Mouse (Mus musculus) cerebellum, postnatal 4 days (tissue): ENCODE measurements at regions not wholly inside any gene's neighbourhood (a gene's known extent, or its start where the extent isn't known, plus 50 kb on each side); places are given as distances from the start of the nearest gene placed in this dataset.

ENCODE experiments used
- DNase-seq, 2 experiments: peaks; one replicate each; pipeline ENCODE4 v3.0.0; 2022; ENCODE audit warnings: low spot score in 2 of 2, mixed read lengths in 1 of 2

DNA sequence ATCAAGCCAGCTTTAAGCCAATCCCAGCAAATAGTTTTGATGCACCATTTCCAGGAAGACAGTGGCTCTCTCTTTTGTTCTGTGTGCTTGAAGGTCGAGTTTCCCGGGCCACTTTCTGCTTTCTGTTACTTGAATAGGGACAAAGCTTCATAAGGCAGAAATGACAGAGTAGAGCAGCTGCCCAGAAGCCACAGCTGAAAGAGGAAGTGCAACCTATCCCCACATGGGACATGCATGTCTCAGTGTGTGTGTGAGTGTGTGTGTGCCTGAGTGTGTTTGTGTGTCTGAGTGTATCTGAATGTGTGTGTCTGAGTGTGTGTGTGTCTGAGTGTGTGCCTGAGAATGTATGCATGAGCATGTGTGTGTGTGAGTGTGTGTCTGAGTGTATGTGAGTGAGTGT, 120.2 kb upstream of the Rreb1 start:
- DNase-seq, result no peak

DNA sequence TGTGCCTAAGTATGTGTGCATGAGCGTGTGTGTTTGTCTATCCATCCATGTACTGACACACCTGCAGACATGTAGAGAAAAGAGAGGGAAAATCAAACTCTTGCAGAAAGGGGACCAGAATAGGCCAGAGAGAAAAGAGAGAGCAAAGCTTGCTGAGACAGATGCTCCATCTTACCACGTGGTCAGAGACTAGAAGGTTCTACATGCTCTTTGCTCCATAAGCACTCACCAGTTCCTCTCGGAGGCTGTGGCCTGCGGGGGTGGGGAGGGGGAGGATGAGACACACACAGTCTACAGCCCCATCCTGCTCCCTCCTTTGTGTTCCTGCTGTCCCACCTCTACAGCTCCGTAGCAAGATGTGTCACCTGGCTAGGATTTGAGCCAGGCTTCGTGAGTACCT, 119.7 kb upstream of the Rreb1 start:
- DNase-seq, result no peak

DNA sequence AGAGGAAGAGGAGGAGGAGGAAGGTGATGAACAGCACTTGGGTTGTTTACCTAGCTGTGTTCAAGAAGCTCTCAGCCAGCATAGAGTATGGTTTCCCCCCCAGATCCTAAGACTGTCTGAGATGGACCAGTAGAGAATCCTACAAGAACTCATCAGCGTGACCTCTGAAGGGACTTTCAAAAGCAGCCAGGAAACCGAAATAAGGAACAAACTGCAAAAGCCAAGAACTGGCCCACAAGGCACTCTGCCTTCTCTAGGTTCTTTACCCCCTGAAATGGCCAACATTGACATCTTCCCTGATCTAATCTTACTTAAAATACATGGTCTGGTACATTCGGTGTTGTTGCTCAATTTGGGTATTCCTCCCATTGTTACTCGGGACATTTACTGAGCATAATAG, 118.1 kb upstream of the Rreb1 start:
- DNase-seq, result no peak

DNA sequence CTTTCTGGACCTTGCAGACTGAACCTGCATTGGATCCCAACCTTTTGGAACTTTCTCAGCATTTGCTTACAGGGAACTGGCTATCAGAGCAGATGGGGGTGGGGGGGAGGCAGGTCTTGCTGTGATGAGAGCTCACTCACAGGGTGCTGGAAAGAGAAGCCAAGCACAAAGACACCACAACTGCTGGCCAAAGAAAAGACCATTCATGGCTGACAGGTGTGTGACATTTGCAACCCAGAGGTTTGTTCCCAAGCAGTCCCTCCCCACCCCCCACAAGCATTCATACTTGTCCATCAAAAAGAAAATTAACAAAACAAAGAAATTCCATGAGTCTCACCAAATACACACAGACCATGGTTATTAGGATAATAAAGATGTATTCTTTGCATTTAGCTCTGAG, 117.5 kb upstream of the Rreb1 start:
- DNase-seq, result no peak

DNA sequence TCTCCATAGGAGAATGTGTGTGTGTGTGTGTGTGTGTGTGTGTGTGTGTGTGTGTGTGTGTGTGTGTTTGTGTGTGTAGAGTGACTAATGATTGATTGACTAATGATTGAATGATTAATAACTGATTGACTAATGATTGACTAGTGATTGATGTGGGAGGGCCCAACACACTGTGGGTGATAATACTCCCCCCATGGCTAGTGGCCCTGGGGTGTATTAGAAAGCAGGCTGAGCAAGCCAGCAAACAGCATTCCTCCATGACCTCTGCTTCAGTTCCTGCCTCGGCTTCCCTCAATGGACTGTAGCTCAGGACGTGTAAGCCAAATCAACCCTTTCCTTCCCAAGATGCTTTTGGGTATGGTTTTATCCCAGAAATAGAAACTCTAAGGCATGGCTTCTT, 114.1 kb upstream of the Rreb1 start:
- no peak for DNase-seq

DNA sequence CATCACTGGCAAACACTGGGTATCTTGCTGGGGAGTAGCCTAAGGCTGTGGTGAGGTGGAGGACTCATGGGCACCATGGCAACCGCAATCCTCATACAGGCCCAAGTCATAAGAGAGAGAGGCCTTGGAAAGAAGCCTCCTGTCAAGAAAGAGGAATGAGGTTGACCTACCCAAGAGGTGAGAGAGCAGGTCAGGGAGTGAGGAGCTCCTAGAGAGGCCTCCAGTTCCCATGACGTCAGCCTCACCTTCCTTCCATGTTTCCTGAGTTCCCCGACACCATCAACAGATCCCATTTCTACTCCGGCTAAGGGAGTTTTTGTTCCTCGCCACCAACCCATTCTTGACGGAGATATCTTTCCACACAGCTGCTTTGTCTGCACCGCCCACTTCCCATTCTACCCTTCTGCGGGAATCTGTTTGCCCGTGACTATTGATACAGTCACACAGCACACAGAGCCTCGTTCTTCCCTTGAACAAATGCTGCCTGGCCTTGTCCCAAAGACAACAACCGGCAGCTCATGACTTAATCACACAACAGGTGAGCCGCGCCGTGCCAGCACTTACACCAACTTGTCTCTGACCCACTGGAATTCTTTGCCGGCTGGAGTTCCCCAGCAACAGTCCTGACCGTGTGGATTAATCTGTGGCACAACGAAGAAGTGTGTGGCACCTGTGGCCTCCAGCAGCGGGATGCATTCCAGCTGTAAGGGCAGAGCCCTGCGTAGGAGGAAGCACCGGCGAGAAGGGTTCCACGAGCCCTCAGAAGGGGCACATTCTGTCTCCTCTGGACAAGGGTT, 111.8 kb upstream of the Rreb1 start:
- DNase-seq, result no peak

DNA sequence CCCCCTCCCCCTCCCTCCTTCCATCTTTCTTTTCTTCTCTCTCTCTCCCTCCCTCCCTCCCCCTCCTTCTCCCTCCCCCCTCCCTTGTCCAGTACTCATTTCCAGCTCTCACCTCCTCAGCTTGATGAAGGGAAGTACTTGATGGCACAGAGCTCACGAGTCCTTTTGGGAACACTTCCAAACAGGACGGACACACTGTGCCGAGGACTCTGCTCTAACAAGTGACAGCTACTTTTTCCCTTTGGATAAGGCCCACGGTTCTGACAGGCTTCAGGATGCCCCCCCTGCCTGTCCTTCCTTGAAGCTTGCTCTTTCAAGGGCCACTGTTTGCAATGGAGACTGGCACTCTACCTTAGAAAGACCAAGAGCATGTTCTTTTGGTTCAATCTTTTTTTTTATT, 110.8 kb upstream of the Rreb1 start:
- no peak for DNase-seq

DNA sequence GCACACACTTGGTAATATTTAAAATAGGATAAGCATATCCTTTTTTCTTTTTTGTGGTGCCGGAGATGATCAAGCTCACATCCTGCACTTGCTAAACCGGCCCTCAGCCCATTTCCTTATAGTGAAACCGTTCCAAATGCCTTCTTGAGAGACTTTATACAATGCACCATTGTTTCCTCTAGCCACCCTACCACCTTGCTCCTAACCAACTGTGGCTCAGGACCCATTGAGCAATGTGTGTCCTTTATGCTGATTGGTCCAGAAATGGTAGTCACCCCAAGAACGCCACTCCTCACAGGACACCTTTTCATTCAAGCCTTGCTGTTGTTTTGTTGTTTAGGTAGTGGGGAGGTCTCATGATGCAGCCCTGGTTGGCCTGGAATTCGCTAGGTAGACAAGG, 110.3 kb upstream of the Rreb1 start:
- DNase-seq, result no peak

DNA sequence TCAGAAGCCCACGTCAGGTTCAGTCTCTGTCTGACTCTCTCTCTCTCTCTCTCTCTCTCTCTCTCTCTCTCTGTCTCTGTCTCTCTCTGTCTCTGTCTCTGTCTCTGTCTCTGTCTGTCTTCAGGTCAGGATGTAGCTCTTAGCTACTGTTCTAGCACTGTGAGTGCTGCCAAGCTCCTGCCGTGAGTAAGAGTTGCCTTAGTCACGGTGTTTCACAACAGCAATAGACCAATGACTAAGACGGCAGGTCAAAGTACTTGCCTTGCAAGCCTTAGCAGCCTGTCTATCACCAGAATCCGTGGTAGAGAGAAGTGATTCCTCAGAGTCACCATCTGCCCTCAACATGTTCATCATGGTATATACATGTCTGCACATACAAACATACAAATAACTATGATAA, 107.1 kb upstream of the Rreb1 start:
- no peak for DNase-seq

DNA sequence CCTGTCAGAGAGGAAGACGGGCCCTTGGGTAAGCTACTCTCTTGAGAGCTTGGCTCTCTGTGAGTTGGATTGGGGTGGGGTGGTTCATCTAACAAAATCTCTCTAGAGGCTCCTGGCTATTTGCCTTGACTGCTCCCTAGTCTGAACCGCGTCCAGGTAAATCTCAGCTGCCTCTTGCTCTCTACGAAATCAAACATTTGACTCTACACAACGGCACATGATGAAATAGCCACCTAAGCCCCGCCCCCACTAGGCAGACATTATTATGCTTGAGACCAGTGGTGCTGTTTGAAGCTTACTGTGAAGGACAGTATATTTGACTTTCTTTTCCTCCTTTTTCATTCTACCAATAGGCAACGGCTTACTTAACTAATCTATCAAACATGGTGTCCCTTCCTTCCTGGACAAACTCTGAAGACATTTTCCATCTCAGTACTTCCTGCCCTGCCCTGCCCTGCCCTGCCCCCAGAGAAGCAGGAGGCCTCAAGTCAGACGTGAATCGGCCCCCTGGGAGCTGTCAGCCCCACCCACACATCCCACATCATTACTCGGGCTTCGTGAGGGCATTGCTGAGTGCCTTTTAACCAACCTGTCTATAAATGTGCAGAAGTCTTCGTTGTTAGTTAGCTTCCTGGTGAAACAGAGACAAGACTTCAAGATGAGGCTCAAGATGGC, 103.4 kb upstream of the Rreb1 start:
- DNase-seq, result no peak

DNA sequence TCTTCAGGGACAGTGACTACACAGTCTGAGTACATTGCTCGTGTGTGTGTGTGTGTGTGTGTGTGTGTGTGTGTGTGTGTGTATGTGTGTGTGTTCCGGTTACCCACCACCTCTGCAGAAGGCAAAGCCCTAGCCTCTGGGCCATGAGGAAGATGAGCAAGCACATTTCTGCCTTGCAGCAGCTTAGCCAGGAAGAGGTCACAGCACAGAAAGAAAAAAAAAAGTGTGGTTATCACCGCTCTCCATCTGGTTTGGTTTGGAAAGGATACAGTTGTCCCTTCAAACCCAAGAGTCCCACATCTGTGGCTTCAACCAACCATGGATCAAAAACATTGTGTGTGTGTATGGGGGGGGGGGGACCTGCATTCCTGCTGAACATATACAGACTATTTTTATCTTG, 102.5 kb upstream of the Rreb1 start:
- no peak for DNase-seq

DNA sequence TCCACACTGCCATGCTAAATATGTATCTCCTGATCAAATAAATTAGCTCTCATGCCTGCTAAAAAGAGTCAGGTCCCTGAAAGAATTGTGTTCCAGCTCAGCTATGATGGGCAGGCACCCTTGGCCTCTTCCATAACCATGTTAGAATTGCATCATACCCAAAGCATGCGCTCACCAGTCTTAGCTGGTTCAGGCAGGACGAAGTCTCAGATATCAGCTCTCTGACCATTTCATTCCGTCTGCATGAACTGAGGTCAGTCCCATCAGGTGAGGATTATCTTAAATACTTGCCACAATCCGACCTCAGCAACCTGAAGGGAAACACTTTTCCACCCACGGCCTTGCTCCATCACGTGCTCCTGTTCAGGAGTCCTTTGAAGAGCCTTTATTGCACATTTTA, 101.3 kb upstream of the Rreb1 start:
- no peak for DNase-seq

DNA sequence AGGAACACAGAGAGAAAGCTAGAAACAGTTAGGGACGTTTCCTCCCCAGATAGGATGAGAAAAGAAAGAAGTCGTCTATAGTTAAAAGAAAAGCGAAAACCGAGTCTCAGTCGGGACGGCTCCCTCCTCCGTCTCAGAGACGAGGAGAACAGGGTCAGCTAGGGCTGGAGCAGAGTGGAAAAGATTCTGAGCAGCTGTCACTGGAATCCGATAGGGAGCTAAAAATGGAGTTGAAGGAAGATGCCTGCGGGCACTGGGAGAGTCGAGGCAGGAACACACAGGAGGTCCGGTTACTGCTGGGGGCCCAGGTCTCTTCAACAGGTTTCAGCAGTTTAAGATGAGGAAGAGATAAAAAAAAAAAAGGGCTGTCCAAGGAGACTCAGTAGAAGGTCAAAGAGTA, 99.9 kb upstream of the Rreb1 start:
- no peak for DNase-seq

DNA sequence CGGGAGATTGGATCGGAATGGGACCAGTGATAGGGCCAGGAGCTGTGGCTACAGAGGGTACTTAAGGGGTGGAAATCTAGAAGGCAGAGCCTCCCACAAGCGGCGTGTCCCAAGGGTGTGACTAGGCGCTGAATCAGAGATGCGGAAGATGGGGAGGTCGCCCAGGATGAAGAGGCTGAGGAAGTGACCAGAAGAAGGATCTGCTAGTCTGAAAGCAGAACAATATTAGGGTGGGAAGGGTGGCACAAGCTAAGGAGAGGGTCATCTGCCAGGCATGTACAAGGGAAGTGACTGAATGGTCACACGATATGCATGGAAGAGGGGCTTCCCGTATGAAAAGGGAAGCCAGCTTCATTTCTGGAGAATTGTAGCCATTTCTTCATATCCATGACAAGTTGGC, 99.4 kb upstream of the Rreb1 start:
- DNase-seq, result no peak

DNA sequence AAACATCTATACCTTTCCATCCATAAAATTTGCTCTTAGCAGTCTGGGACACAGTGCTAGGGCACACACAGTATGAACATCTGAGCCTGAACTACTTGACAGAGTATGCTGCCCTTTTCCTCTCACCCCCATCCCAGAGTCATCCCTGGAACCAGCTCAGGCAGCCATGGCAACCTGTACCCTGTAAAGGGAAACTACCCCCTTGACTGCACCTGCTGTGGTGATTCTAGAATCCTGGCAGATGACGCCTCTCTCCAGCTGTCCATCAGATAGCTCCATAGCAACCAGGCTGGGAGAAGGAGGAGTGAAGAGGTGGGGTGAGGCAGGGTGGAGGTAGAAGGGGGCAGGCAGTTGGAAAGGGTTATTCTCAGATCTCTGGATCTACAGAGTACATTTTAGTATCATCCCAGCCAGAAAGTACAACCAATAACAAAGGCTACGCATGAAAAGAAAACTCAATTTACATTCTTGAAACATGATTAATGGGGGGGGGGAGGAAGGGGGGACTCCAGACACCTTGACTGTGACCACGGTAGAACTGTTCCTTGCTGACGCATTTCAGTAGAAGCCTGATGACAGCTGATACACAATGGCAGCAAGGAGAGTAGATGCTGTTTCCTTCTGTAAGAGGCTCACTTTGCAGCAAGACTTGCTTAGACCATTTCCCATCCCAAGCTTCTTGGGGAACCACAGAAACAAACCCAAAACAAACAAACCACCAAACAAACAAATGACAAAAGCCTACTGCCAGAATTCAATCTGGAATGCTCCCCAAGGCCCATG, 97.2 kb upstream of the Rreb1 start:
- peak in 1 of 2 experiments; percentile 13 for DNase-seq

DNA sequence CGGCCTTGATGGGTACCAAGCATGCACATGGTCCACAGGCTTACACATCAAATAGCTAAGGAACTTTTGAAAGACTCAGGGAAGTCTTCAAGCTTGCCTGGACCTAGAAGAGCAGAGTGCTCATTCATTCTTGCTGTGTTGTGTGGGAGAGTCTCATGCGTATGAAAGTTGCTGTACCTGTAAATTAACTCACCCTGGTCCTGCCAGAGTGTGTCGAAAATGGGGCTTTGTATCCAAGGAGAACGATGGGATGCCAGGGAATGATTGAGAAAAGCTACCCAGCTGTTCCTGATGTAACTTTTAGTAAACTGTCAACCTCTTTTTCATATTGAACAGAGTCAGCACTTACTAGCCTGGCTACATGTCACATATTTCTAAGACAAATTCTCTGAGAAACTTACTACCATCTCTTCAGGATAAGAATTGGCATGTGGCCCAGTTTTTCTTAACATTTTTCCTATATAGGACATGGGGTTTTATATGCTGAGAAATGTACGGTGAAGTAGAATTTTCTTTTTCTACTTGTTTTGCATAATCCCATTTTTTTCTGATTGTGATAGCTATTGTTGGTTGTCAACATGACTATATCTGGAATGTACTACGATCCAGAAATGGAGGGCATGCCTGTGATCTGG, 95.0 kb upstream of the Rreb1 start:
- DNase-seq, result no peak

DNA sequence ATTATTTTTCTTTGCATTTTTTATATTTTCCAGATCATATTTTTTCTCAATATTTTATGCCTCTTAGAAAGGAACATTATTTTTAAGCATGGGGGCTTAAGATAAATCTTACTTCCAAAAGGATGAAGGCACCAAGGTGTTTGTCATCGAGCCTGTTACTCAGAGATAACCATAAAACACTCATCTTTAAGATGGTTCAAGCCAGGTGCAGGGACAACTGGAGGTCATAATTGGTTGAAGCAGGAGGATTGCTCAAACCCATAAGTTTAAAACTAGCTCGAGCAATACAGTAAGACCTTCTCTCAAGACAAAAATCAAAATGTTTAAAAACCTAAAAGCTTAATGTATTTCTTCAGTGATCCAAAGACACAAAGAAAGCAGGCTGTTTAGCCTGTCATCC, 92.6 kb upstream of the Rreb1 start:
- no peak for DNase-seq

DNA sequence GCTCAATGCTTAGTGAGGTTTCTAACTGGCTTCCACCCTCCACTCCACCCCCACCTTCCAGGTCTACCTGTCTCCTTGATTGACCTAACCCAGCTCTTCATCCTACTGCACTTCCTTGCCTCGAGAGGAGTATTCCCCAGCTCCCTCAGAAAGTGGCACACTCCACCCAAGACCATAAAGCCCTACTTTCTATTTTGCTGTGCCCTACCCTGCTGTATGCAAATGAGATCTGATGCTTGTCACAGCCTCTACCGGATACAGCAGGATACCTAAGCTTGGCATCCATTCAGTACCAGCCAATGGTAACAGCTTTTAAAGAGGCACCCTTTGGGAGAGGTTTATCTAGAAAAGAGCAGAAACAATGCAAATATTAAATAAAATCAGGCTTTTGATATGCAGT, 92.1 kb upstream of the Rreb1 start:
- DNase-seq, result no peak

DNA sequence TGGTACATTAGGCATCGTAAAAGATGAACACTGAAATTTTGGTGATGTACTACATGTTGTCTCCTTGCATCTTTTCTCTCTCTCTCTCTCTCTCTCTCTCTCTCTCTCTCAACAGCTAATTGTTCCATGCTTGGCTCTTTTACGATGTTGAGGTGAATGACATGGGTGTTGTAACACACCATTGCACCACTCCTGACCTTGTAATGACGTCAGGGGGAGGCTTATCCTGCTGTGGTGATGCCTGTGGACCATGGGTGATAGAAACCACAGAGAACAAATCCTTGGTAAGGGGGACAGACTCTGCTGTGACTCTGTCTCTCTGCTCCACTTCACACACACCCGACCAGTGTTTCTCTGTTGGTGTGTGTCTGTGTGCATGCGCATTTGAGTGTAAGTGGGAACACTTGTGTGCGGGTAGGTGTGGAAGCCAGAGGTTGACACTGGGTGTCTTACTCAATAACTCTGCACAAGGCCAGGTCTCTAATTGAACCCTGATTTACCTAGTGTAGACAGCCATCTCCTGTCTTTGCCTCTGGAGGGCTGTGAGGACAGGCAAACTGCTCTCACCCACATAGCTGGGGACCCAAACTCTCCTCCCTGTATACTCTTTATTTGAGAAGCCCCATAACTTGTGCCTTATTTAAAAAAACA, 88.9 kb upstream of the Rreb1 start:
- no peak for DNase-seq

DNA sequence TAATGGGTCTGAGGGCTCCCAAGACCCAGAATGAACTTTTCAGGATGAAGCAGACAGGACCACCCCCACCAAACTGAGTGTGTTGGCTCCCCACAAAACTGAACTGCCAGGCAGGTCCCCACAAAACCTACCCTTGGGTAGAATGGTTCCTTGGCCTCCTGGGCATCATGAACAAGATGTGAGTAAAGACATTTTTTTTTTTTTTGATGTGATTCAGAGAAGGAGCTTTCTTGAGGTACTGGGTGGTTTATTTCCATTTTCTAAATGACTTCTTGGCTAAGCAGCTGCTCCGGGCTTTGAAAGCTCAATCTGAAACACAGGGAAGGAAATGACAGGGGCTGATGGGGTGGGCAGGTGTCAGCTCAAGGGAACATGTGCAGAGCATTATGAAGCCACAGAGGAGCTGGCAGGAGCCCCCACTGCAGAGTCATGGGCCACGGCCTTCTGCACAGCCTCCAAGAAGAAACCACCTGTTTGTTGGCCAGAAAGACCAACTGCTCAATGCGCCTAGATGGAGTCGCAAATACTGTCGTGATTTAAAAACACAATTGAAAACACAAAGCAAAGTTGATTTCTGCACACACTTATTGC, 86.2 kb upstream of the Rreb1 start:
- DNase-seq, result no peak

DNA sequence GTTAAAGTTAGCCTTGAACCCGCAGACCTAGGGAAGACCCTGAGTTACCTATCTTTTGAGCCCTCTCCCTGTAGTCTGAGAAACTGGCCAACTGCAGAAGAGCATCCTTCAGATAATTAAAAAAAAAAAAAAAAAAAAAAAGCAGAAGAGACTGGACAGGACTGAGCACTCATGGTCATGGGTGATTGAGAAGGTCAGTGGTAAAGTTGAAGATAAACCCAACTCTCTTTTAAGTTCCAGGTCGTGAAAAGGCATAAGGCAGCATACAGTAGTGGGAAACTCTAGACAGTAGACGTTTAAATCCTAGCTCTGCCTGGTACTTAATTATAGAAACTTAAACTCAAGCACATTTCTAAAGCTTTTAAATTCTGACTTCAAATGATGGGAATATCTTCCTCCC, 84.6 kb upstream of the Rreb1 start:
- DNase-seq, result no peak

DNA sequence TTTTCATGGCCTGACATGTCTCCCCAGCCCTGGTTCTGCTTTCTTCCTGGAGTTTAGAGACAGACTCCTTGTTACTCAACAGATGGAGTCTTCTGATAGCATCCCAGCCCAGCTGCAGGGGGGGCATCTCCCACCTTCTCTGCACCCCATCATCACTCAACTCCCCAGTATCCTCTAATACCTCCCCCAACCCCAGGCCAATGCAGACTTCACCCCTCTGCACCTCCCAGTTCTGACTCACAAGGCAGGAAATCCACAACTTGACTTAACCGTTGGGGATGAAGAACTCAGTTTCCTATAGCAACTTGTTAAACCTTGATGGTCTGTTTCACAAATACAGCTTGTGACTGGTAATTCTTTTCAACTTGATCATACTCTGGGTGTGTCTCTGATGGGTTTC, 73.7 kb upstream of the Rreb1 start:
- no peak for DNase-seq
